Mouse (Mus musculus) liver, embryonic 18 days (tissue): ENCODE data around the gene Txndc8. TPM values are rescaled to one million over a fixed set of nuclear protein-coding genes. Genes with fewer than 3 reads are reported as not detected.

ENCODE experiments used
- polyA plus RNA-seq: library from polyadenylated mRNA; depleted of rRNA; stranded (reverse); fragments of >200 nt; gene quantifications from 2 replicates; pipeline ENCODE4 v1.2.3, GENCODE M21; 2012; rRNA removed

The Txndc8 gene
- not detected in 2 replicates for polyA plus RNA-seq

DNA sequence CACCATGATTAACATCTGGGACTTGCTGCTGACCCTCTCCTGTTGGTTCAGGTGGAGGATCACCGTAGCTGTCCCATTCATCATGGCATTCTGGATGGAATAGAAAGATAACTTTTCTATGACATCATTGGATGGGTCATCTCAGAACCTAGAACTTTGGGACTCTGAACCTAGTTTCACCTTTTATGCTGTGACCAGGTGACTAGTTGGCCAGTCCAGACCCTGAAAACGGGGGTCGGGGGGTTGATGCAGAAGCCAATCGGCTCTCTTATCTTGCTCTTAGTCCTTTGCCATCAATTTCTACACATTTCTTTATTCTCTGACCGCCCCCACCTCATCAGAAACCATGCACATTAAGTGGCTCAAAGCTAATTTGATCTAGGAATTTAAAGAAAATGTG, at the start of gene Txndc8:
Txndc8 (minus strand) TSS at position 101 of the 400 bp plus-strand sequence.

DNA sequence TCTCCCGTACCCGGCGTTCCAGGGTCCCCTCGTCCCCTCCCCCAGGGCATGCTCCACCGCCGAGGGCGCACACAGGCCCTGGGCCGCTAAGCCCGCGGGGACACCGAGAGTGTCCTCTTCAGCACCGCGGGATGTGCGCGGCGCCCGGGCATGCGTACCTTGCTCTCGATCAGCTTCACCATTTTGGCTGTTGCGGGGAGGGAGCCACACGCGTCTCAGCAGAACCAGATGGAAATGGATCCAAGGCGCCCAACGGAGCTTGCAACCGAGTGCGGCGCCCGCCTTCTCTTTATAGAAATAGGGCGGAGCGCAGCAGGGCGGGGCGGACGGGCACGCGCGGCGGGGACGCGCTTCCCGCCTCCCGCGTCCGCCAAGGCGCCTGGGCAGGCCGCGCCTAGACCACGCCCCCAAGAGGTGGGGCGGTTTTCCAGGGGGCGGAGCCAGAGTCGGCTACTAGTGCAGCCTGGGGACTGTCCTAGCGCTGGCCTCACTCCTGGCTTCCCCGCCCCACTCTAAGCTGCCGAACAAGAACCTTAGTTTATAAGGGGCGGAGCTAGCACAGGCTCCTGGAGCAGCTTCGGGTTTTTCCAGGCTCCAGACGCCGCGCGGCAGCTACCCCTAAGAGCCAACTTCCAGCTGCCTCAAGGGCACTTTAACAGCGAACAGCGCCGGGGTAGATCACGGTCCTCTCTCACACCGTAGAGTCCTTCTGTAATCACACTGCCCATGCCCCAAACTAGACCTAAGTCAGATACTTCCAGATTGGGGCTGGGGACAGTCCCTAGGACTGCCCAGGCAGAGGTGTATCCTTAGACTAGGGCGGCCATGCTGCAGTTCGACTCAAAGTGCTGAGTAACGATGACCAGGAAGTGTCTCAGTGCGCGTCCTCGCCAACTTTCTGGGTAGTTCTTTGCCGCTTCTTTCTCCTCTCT, 52.6 kb downstream of the Txndc8 start, which contains the start of gene Txn1:
Txn1 (minus strand) TSS at position 383 of the 932 bp plus-strand sequence.

Other genes starting within 250 kb of the Txndc8 start
- gene D630039A03Rik, start 92.8 kb downstream of the Txndc8 start, polyA plus RNA-seq: 1.7 and 2.2 TPM in 2 replicates
- 179 TPM in 2 replicates for gene Txn1, start 52.7 kb downstream of the Txndc8 start, polyA plus RNA-seq
- 0.32 and 0.42 TPM in 2 replicates for gene Svep1, start 197.7 kb upstream of the Txndc8 start, polyA plus RNA-seq